Comparison of ENCODE assay signal across 8 mouse cellular contexts in the genomic region with DNA sequence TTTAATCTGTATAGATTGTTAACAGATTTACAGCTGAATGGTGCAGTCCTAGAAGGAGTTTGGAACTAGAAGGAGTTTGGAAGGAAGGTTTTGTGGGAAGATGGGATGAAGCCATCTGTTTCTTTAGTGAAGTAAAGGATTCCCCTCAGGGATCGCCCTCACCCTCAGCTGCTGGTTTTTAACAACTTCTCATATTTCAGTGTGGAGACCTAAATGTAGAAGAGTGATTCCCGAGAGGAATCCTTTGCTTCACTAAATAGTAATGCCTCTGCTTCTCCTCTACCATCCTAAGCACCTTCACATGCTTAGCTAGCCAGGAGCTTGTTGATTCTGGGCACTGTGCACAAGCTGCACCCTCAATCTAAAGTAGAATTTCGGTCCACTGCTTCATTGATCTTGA. TPM values are rescaled to one million over a fixed set of nuclear protein-coding genes. Genes with fewer than 3 reads are reported as not detected.
A peak's percentile ranks its signal among the peaks of the same experiment; 100 is the strongest.
DNase-seq lines count a peak whose midpoint lies in the region; ATAC-seq and TF ChIP-seq lines count a peak whose summit lies in the region.

No protein-coding gene starts in this region.

- peaks cover 9% of the 10 kb centered on the region for H3K4me1 ChIP-seq in testis, adult 2 months (ENCODE audit: control insufficient read depth, insufficient read depth, low read length)
- peaks cover 18% of the 10 kb centered on the region for H3K4me1 ChIP-seq in limb, embryonic 15.5 days
- no peaks in the 10 kb centered on the region for H3K4me1 ChIP-seq in stomach, postnatal 0 days (replicated peaks; ENCODE audit: control insufficient read depth, insufficient read depth)

- peak; percentile 39 for DNase-seq in embryo, embryonic 10 days (ENCODE audit: low spot score)
- no peak for DNase-seq in embryo, embryonic 9.5 days (ENCODE audit: extremely low spot score)
- DNase-seq in testis, postnatal 14 days (ENCODE audit: low spot score), result no peak
- DNase-seq in stomach, postnatal 0 days (ENCODE audit: low spot score), result no peak
- DNase-seq in thymus, postnatal 4 days, result no peak
- no peak for DNase-seq in thymus, adult 18-20 months

- H3K9ac ChIP-seq in limb, embryonic 15.5 days, result peak overlapping the region; percentile 55
- peak overlapping the region; percentile 66 for H3K9ac ChIP-seq in stomach, postnatal 0 days (ENCODE audit: low read length)

- peak overlapping the region; percentile 88 for H3K27ac ChIP-seq in testis, adult 2 months (ENCODE audit: control insufficient read depth, insufficient read depth, low read depth, low read length)
- H3K27ac ChIP-seq in limb, embryonic 15.5 days, result peak overlapping the region; percentile 95
- H3K27ac ChIP-seq in stomach, postnatal 0 days (replicated peaks), result peak overlapping the region; percentile 70

- 2% methylated on average over 3 of the region's 3 CpGs for WGBS in limb, embryonic 15.5 days
- 3% methylated on average over 3 of the region's 3 CpGs for WGBS in stomach, postnatal 0 days

- peak overlapping the region; percentile 98 for H3K4me2 ChIP-seq in limb, embryonic 15.5 days
- peak overlapping the region; percentile 88 for H3K4me2 ChIP-seq in stomach, postnatal 0 days (replicated peaks; ENCODE audit: low read depth)

- no peak for TF ChIP-seq CTCF in testis, adult 2 months (IDR thresholded peaks at IDR 0.05; ENCODE audit: control insufficient read depth, insufficient read depth, insufficient replicate concordance, low read depth, low read length)
- no peak for TF ChIP-seq CTCF in stomach, postnatal 0 days (IDR thresholded peaks at IDR 0.05; ENCODE audit: low read depth)

- peak overlapping the region; percentile 98 for H3K4me3 ChIP-seq in testis, adult 2 months (ENCODE audit: control insufficient read depth, low read depth, low read length)
- peak overlapping the region; percentile 60 for H3K4me3 ChIP-seq in limb, embryonic 15.5 days
- peak overlapping the region; percentile 66 for H3K4me3 ChIP-seq in stomach, postnatal 0 days (ENCODE audit: low read depth, low read length)

- H3K36me3 ChIP-seq in testis, adult 2 months (ENCODE audit: control insufficient read depth, insufficient read depth, low read length), result no peaks in the 10 kb centered on the region
- H3K36me3 ChIP-seq in limb, embryonic 15.5 days, result no peaks in the 10 kb centered on the region
- H3K36me3 ChIP-seq in stomach, postnatal 0 days (ENCODE audit: control insufficient read depth, insufficient read depth, low read length), result no peaks in the 10 kb centered on the region

- H3K27me3 ChIP-seq in testis, adult 2 months (ENCODE audit: control insufficient read depth, insufficient read depth, low read length), result no peaks in the 10 kb centered on the region
- H3K27me3 ChIP-seq in limb, embryonic 15.5 days, result no peaks in the 10 kb centered on the region
- H3K27me3 ChIP-seq in stomach, postnatal 0 days (ENCODE audit: control insufficient read depth, insufficient read depth, low read length), result no peaks in the 10 kb centered on the region

- no peak for ATAC-seq in limb, embryonic 15.5 days (ENCODE audit: insufficient number of reproducible peaks, low FRiP score, low TSS enrichment, low read depth)
- 0 out of 2 replicates have a peak, but pooled peaks have one; percentile 7 for ATAC-seq in stomach, postnatal 0 days (ENCODE audit: low FRiP score, low TSS enrichment)

- no peak for TF ChIP-seq EP300 in stomach, postnatal 0 days (optimal IDR thresholded peaks at IDR 0.05)

- H3K9me3 ChIP-seq in limb, embryonic 15.5 days, result no peaks in the 10 kb centered on the region
- H3K9me3 ChIP-seq in stomach, postnatal 0 days (ENCODE audit: control insufficient read depth, low read length), result no peaks in the 10 kb centered on the region

- TF ChIP-seq POLR2A in testis, adult 2 months (IDR thresholded peaks at IDR 0.05; ENCODE audit: control insufficient read depth, low read depth, low read length), result no peak

RNA-seq across cellular contexts. Expression of a gene that starts 0.3 kb away (rescaled TPM):
- 7.0 and 7.3 TPM in 2 replicates for polyA plus RNA-seq in testis, adult 2 months (2012; rRNA removed)
- 6.1 and 6.2 TPM in 2 replicates for polyA plus RNA-seq in limb, embryonic 15.5 days (2015; fragmentation: Nextera tagmentation; extraction: Ambion mirVana)
- polyA plus RNA-seq in stomach, postnatal 0 days (2015; fragmentation: Nextera tagmentation; extraction: Ambion mirVana), result 1.4 and 1.8 TPM in 2 replicates

RNA-seq across cellular contexts. Expression of a gene that starts 4.6 kb away (rescaled TPM):
- 0.71 and 1.6 TPM in 2 replicates for polyA plus RNA-seq in testis, adult 2 months (2012; rRNA removed)
- polyA plus RNA-seq in limb, embryonic 15.5 days (2015; fragmentation: Nextera tagmentation; extraction: Ambion mirVana), result 1.1 and 2.0 TPM in 2 replicates
- polyA plus RNA-seq in stomach, postnatal 0 days (2015; fragmentation: Nextera tagmentation; extraction: Ambion mirVana), result 0.16 and 0.28 TPM in 2 replicates
